Mouse (Mus musculus): Measurements from ENCODE around the gene Crnkl1. TPM values are rescaled to one million over a fixed set of nuclear protein-coding genes. Genes with fewer than 3 reads are reported as not detected.

Gene Crnkl1
- polyA plus RNA-seq, 1 experiment: 23.7 TPM

DNA sequence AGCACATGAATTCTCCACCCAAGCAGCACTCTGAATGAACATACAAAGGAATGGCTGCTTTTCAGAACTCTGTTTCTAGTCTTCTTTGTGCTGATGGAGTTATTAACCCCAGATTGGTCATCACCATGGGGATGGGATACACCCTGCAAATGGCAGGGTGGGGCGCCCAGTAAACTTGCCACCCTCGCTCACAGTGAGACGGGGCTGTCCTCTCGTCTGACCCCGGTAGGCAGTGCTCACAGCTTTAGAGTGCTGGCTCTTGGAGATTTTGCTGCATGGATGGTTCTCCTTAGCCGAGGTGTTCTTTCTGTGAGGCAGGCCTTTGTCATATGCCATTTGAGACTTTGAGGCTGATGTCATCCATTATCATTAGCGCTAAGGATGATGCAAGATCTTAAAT, 23.7 kb upstream of the Crnkl1 start:
- Histone ChIP-seq H3K4me1 (ENCODE audit: control insufficient read depth, insufficient read depth, low read length) (no peaks in the 10 kb centered on the region), H3K4me3 (ENCODE audit: insufficient read depth, low read length) (no peak overlapping the region), H3K27ac (ENCODE audit: insufficient read depth, low read length) (no peak overlapping the region)
- no peak for TF ChIP-seq CTCF (IDR thresholded peaks at IDR 0.05; ENCODE audit: borderline replicate concordance, insufficient read depth, low read length)
- no peak for TF ChIP-seq POLR2A (IDR thresholded peaks at IDR 0.05; ENCODE audit: low read depth, low read length)

DNA sequence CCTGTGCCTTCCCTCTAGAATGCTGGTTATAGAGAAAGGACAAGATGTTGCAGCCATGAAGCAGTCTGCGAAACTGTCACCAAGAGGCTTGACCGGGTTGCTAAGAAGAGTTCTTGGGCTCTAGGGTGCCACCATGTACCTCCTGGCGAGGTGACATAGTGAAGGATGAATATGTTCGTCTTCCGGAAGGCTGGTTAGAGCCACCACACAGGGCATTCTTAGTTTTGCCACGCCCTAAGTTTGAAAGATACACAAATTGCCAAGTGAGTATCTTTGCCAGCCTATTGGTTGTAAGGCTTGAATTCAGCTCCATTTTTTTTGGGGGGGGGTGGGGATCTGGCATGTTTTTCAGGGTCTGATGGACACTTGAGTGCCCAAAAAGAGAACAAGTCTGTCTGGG, 23.3 kb upstream of the Crnkl1 start:
- H3K4me3 ChIP-seq (ENCODE audit: insufficient read depth, low read length): no peak overlapping the region
- H3K4me1 ChIP-seq (ENCODE audit: control insufficient read depth, insufficient read depth, low read length): no peaks in the 10 kb centered on the region
- H3K27ac ChIP-seq (ENCODE audit: insufficient read depth, low read length): no peak overlapping the region
- TF ChIP-seq CTCF (IDR thresholded peaks at IDR 0.05; ENCODE audit: borderline replicate concordance, insufficient read depth, low read length) (no peak), POLR2A (IDR thresholded peaks at IDR 0.05; ENCODE audit: low read depth, low read length) (no peak)

DNA sequence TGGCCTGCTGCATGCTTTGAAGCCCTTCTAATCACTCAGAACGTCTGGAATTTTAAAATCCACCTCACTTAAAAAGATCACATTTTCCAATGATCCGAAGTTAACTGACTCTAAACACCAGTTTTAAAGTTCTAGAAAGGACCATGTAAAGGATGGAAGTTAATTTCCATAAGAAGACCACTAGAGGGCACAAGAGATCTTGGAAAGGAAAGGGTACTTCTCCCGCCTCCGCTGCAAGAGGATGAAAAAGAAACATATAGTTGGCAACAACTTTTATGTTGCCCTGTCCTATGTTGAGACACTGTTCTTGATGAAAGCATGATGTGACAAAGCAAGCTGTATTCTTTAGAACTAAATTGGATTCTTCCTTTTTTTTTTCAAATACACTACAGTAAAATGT, 22.6 kb upstream of the Crnkl1 start:
- no peak overlapping the region for H3K27ac ChIP-seq (ENCODE audit: insufficient read depth, low read length)
- TF ChIP-seq POLR2A (IDR thresholded peaks at IDR 0.05; ENCODE audit: low read depth, low read length) (no peak), CTCF (IDR thresholded peaks at IDR 0.05; ENCODE audit: borderline replicate concordance, insufficient read depth, low read length) (no peak)

DNA sequence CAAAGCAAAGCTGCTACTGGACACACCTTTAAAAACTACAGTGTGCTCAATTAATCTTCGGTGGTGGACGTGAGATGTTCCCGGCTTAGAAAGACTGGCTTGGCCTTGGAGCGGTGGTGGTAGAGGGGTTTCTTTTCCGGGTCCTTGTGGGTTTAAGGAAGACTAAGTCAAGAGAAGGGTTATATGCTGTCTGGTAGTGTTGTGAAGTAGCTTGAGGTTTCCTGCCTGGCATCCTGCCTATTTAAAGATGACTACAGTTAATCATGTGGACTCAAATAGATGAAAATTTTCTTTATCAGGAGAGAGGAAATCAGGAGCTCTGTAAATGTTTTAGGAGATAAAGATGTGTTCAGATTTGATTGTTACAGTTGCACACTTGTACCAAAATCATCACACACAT, 21.5 kb upstream of the Crnkl1 start:
- TF ChIP-seq POLR2A (IDR thresholded peaks at IDR 0.05; ENCODE audit: low read depth, low read length) (no peak), CTCF (IDR thresholded peaks at IDR 0.05; ENCODE audit: borderline replicate concordance, insufficient read depth, low read length) (no peak)
- no peaks in the 10 kb centered on the region for H3K4me1 ChIP-seq (ENCODE audit: control insufficient read depth, insufficient read depth, low read length)
- no peak overlapping the region for H3K27ac ChIP-seq (ENCODE audit: insufficient read depth, low read length)
- no peak overlapping the region for H3K4me3 ChIP-seq (ENCODE audit: insufficient read depth, low read length)

More for the DNA sequence above, 22.6 kb upstream of the Crnkl1 start:
- Histone ChIP-seq H3K4me3 (ENCODE audit: insufficient read depth, low read length) (no peak overlapping the region), H3K4me1 (ENCODE audit: control insufficient read depth, insufficient read depth, low read length) (no peaks in the 10 kb centered on the region)

DNA sequence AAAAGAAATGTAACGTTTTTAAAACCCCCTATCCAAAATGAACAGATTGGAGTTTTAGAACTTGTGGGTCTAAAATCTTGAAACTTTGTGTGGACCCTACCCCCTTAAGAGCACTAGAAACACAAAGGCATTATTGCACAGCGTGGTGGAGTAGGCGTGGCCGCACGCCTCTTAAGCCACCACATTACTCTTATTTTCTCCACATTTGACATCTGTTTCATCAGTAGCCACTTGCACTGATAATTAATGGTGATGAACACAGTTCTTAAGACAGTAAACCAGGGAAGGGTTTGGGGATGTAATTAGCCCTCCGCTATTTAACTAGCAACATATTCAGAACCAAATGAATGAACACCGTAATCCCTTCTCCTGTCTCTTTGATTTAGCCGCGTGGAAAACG, 21.0 kb upstream of the Crnkl1 start:
- Histone ChIP-seq H3K4me1 (ENCODE audit: control insufficient read depth, insufficient read depth, low read length) (no peaks in the 10 kb centered on the region), H3K27ac (ENCODE audit: insufficient read depth, low read length) (no peak overlapping the region), H3K4me3 (ENCODE audit: insufficient read depth, low read length) (no peak overlapping the region)
- TF ChIP-seq POLR2A (IDR thresholded peaks at IDR 0.05; ENCODE audit: low read depth, low read length): no peak
- no peak for TF ChIP-seq CTCF (IDR thresholded peaks at IDR 0.05; ENCODE audit: borderline replicate concordance, insufficient read depth, low read length)

DNA sequence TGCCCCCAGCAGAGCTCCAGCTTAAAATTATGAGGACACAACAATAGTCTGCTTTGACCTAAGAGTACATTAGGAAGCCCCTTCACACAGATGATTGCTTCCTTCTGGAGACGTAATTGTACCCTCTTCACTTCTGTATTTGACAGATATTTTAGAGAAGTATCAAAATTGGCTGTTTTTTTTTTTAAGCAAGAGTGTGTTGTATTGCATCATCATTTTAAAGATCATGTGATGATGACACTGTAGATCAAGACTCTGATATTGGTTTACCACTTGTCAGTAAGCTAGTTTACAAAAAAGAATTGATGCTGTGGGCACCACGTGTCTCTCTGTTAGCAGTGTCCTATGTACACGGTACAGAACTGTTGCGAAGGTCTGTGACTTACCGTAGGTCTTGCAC, 17.9 kb upstream of the Crnkl1 start:
- peaks cover 2% of the 10 kb centered on the region; the same call in 1 of the 2 replicates for H3K4me1 ChIP-seq (ENCODE audit: control insufficient read depth, insufficient read depth, low read length)
- no peak overlapping the region for H3K4me3 ChIP-seq (ENCODE audit: insufficient read depth, low read length)
- no peak overlapping the region for H3K27ac ChIP-seq (ENCODE audit: insufficient read depth, low read length)
- TF ChIP-seq CTCF (IDR thresholded peaks at IDR 0.05; ENCODE audit: borderline replicate concordance, insufficient read depth, low read length): no peak

DNA sequence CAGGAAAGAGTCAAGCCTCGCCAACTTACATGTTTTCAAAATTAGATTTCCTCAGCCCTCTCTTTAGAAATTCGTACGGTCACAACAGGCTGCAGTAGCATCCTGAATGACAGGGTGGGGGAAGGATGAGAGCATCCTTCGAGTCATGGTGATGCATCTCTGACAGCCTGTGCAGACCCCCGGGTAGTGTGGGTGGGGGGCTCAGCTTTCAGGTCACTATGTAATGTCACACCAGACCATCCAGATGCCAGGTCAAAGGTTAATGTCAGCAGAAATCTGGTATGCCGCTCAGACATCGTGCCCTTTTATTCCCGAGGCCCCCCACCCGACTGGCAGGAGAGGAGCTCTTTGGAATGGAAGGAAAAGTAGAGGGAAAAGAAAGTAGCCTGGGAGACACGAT, 15.4 kb upstream of the Crnkl1 start:
- Histone ChIP-seq H3K4me3 (ENCODE audit: insufficient read depth, low read length) (no peak overlapping the region), H3K4me1 (ENCODE audit: control insufficient read depth, insufficient read depth, low read length) (peaks cover 2% of the 10 kb centered on the region; the same call in 1 of the 2 replicates), H3K27ac (ENCODE audit: insufficient read depth, low read length) (no peak overlapping the region)
- TF ChIP-seq CTCF (IDR thresholded peaks at IDR 0.05; ENCODE audit: borderline replicate concordance, insufficient read depth, low read length): no peak

DNA sequence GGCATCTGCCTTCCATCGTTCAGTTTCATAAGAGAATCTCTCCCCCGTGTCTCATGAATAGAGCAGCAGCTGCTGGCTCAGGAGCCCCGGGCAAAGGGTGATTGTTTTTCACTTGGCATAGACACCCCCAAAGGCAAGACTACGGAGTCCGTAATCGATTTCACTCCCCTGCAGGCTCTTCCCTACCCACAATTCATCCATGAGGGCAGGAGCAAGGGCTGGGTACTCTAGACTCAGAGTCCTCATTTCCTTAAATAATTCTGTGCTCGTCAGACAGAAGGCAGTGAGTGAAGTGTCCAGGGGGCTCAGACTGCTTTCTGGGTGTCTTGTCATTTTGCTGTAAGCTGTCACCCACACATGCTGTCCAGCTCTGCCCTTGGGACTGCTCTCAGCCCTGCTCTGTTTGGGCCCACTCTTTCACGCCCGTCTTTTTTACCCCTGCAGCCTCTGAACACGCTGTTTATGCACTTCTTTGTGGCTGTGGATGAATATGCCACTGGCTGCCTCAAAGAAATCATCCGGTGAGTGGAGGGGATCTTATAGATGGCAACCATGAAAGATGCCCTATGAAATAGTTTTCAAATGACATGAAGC, 14.8 kb upstream of the Crnkl1 start:
- H3K4me3 ChIP-seq (ENCODE audit: insufficient read depth, low read length): no peak overlapping the region
- TF ChIP-seq POLR2A (IDR thresholded peaks at IDR 0.05; ENCODE audit: low read depth, low read length): no peak
- TF ChIP-seq CTCF (IDR thresholded peaks at IDR 0.05; ENCODE audit: borderline replicate concordance, insufficient read depth, low read length): no peak
- H3K4me1 ChIP-seq (ENCODE audit: control insufficient read depth, insufficient read depth, low read length): peaks cover 2% of the 10 kb centered on the region; the same call in 1 of the 2 replicates
- H3K27ac ChIP-seq (ENCODE audit: insufficient read depth, low read length): no peak overlapping the region

DNA sequence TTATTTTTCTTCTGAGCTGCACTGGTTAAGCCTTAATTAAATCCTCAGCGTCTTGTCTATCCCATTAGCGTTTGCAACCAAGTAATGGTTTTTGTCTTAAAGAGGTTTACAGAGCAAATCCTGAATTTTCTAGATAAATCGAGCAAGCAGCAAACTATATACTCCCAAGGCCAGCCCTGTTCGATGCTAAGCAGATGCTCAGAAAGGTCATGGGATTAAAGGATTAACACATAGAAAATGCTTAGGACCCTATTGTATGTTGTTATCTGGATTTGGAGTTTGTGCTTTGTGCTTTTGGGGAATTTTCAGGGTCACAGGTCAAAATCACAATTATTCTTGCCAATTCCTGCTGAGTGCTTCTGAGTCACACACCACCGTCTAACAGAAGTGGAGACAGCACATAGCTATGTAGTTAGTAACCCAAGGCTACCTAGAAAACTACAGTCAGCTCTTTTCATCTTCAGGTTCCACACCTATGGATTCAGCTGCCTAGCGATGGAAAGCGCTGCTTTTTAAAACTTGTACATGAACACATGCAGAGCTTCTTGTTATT, 13.7 kb upstream of the Crnkl1 start:
- Histone ChIP-seq H3K4me3 (ENCODE audit: insufficient read depth, low read length) (no peak overlapping the region), H3K4me1 (ENCODE audit: control insufficient read depth, insufficient read depth, low read length) (peaks cover 2% of the 10 kb centered on the region; the same call in 1 of the 2 replicates), H3K27ac (ENCODE audit: insufficient read depth, low read length) (no peak overlapping the region)
- TF ChIP-seq POLR2A (IDR thresholded peaks at IDR 0.05; ENCODE audit: low read depth, low read length): no peak
- TF ChIP-seq CTCF (IDR thresholded peaks at IDR 0.05; ENCODE audit: borderline replicate concordance, insufficient read depth, low read length): no peak

DNA sequence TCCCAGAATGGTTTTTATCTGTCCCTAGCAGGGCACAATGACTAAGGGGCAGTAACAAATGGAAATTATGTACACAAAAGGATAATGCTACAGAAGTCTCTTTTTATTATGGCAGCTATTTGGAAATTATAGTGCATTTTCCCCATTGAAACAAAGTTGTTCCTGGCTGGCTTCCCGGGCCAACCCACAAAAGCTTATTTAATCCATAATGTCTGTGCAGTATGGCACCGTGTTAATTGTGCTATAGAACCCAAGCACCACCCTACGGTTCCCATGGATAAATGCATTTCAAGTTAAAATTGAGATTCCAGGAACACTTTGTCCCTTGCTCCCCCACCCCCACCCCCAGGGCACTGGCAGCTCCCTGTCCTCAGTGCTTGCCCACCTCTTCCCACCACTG, 9.5 kb upstream of the Crnkl1 start:
- no peak overlapping the region for H3K4me3 ChIP-seq (ENCODE audit: insufficient read depth, low read length)
- no peak overlapping the region for H3K27ac ChIP-seq (ENCODE audit: insufficient read depth, low read length)
- peaks cover 2% of the 10 kb centered on the region; the same call in 1 of the 2 replicates for H3K4me1 ChIP-seq (ENCODE audit: control insufficient read depth, insufficient read depth, low read length)
- TF ChIP-seq CTCF (IDR thresholded peaks at IDR 0.05; ENCODE audit: borderline replicate concordance, insufficient read depth, low read length) (no peak), POLR2A (IDR thresholded peaks at IDR 0.05; ENCODE audit: low read depth, low read length) (no peak)
